Mouse (Mus musculus) gastrocnemius, postnatal 25 days (tissue): ENCODE results near the gene Acp2. TPM values are rescaled to one million over a fixed set of nuclear protein-coding genes. Genes with fewer than 3 reads are reported as not detected.
A peak's percentile ranks its signal among the peaks of the same experiment; 100 is the strongest.

ENCODE experiments used
- DNase-seq: peaks from one replicate; pipeline ENCODE4 v3.0.0; 2022
- total RNA-seq, 2 experiments: library from RNA; stranded (reverse); gene quantifications; 1 replicate in 1 of 2; 2 replicates in 1 of 2; pipeline ENCODE4 v1.2.3; 2021

Acp2 gene
- total RNA-seq, 2 experiments from 2014 or later: 11.7 to 12.6 TPM

- DNase-seq: peak; percentile 84
Measured at GRCm38 (mm10) chr2:91256256-91257125, 53.8 kb downstream of the Acp2 start.

GRCm38 (mm10) chr2:91257126-91257980, 54.7 kb downstream of the Acp2 start:
- peak; percentile 41 for DNase-seq

- peak; percentile 35 for DNase-seq
Measured at GRCm38 (mm10) chr2:91258054-91258453, 55.4 kb downstream of the Acp2 start.

- DNase-seq: no peak
Measured at GRCm38 (mm10) chr2:91258830-91259229, 56.1 kb downstream of the Acp2 start.

DNA sequence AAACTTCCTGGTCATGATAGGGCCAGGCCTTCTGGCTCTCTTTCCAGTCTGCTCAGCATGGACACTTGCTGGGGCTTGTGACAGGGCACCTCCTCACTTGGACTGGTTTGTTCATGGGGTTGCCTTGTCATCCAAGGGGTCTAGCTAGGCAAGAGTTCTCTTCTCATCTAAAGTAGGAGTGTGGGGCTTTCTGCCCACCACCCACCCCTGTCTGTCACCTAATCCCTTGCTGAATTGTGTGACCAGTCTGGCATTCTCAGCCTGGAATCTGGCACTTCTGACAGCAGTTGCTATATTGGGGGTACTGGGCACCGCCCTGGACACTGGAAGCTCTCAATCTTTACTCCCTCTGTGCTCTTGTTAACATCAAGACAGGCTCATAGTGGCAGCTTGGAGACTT, 56.8 kb downstream of the Acp2 start:
- DNase-seq: peak; percentile 62

Other genes with a start within 250 kb of the Acp2 start
- gene Rapsn, start 167.3 kb upstream of the Acp2 start, total RNA-seq: 10 to 100 TPM; 23.1 to 26.0 TPM
- gene Psmc3, start 148.9 kb upstream of the Acp2 start, total RNA-seq: 100 to 1,000 TPM; 223 to 225 TPM
- 10 to 100 TPM; 21.8 to 22.5 TPM for gene Slc39a13, start 132.5 kb upstream of the Acp2 start, total RNA-seq
- 1 to 10 TPM in 1 of 2 experiments, under 1 TPM in 1; 0.95 to 1.6 TPM for gene Spi1, start 120.5 kb upstream of the Acp2 start, total RNA-seq
- not detected for gene Mybpc3, start 84.7 kb upstream of the Acp2 start, total RNA-seq
- 1 to 10 TPM; 3.6 to 3.9 TPM for gene Madd, start 19.0 kb upstream of the Acp2 start, total RNA-seq
- 10 to 100 TPM; 15.6 to 16.7 TPM for gene Nr1h3, start 51 bp upstream of the Acp2 start, total RNA-seq
- gene Ddb2, start 34.1 kb downstream of the Acp2 start, total RNA-seq: 1 to 10 TPM; 2.2 to 2.6 TPM
- 100 to 1,000 TPM; 265 to 364 TPM for gene Pacsin3, start 53.1 kb downstream of the Acp2 start, total RNA-seq
- gene Arfgap2, start 62.1 kb downstream of the Acp2 start, total RNA-seq: 100 to 1,000 TPM; 100 to 119 TPM
- gene 1110051M20Rik, start 241.8 kb downstream of the Acp2 start, total RNA-seq: 10 to 100 TPM; 12.6 to 13.6 TPM